Comparison of ENCODE assay signal across 21 mouse cellular contexts in genomic region chrX:17527008-17527407, GRCm38 (mm10). TPM values are rescaled to one million over a fixed set of nuclear protein-coding genes. Genes with fewer than 3 reads are reported as not detected.
DNase-seq lines count a peak whose midpoint lies in the region; ATAC-seq and TF ChIP-seq lines count a peak whose summit lies in the region.
"Had no signal": no experiment of that assay in that cellular context is flagged by ENCODE, and none has a peak within 500 bp of the region (broad histone marks: within the 10 kb centered on the region; RNA-seq: fewer than 3 reads in every experiment).

No protein-coding gene starts in this region.

- no peaks in the 10 kb centered on the region for H3K79me2 ChIP-seq in heart, adult 2 months (replicated peaks; ENCODE audit: control insufficient read depth, insufficient read depth, low read length)

- H3K4me1 ChIP-seq in heart, adult 2 months (ENCODE audit: control insufficient read depth, insufficient read depth, low read length), result peaks cover 4% of the 10 kb centered on the region
- no peaks in the 10 kb centered on the region for H3K4me1 ChIP-seq in kidney, postnatal 0 days (replicated peaks; ENCODE audit: insufficient read depth, low read length)
- H3K4me1 ChIP-seq in kidney, embryonic 16.5 days (ENCODE audit: insufficient read depth, low read length), result no peaks in the 10 kb centered on the region
- H3K4me1 ChIP-seq in brown adipose tissue, adult 24 weeks (ENCODE audit: control insufficient read depth, insufficient read depth, insufficient read length, low read length), result no peaks in the 10 kb centered on the region
- H3K4me1 ChIP-seq: embryonic facial prominence, embryonic 10.5 days; heart, embryonic 15.5 days; hindbrain, embryonic 13.5 days; limb, embryonic 12.5 days; liver, embryonic 12.5 days; lung, embryonic 15.5 days; midbrain, embryonic 15.5 days had no signal

- TF ChIP-seq POLR2A in heart, adult 2 months (IDR thresholded peaks at IDR 0.05; ENCODE audit: insufficient read depth, low read depth, low read length), result no peak

- TF ChIP-seq EP300 in heart, adult 2 months (IDR thresholded peaks at IDR 0.05; ENCODE audit: insufficient read depth, low read depth, low read length), result peak; percentile 87

- no peak overlapping the region for H3K4me2 ChIP-seq in kidney, postnatal 0 days (ENCODE audit: low read length)
- no peak overlapping the region for H3K4me2 ChIP-seq in kidney, embryonic 16.5 days (replicated peaks; ENCODE audit: low read depth, low read length)
- H3K4me2 ChIP-seq: heart, embryonic 15.5 days; hindbrain, embryonic 13.5 days; limb, embryonic 12.5 days; liver, embryonic 12.5 days; lung, embryonic 15.5 days; midbrain, embryonic 15.5 days had no signal

- no peak overlapping the region for H3K4me3 ChIP-seq in heart, adult 2 months
- no peak overlapping the region for H3K4me3 ChIP-seq in kidney, postnatal 0 days (replicated peaks; ENCODE audit: low read depth, low read length)
- no peak overlapping the region for H3K4me3 ChIP-seq in kidney, embryonic 16.5 days (ENCODE audit: low read length)
- H3K4me3 ChIP-seq in brown adipose tissue, adult 24 weeks (ENCODE audit: insufficient read depth, low read depth, low read length), result no peak overlapping the region
- H3K4me3 ChIP-seq: embryonic facial prominence, embryonic 10.5 days; heart, embryonic 15.5 days; hindbrain, embryonic 13.5 days; limb, embryonic 12.5 days; liver, embryonic 12.5 days; lung, embryonic 15.5 days; midbrain, embryonic 15.5 days; myocyte had no signal

- intact Hi-C loops in heart, adult 2 months (cut with DNase I), result loop anchor here (10.0 kb wide), 2 partner anchors 48 to 638 kb away; partner anchors contain the start of genes Fundc1 and Kdm6a

- 50% methylated on average over 2 of the region's 2 CpGs for WGBS in heart, adult 2 months
- 73% methylated on average over 2 of the region's 2 CpGs for WGBS in kidney, postnatal 0 days
- WGBS in kidney, embryonic 16.5 days, result 76% methylated on average over 2 of the region's 2 CpGs

- no peak overlapping the region for H3K9ac ChIP-seq in heart, adult 2 months (ENCODE audit: low read depth, low read length)
- no peak overlapping the region for H3K9ac ChIP-seq in kidney, postnatal 0 days (ENCODE audit: low read depth, low read length)
- H3K9ac ChIP-seq in kidney, embryonic 16.5 days (replicated peaks; ENCODE audit: low read length), result no peak overlapping the region
- H3K9ac ChIP-seq: heart, embryonic 15.5 days; hindbrain, embryonic 13.5 days; limb, embryonic 12.5 days; liver, embryonic 12.5 days; lung, embryonic 15.5 days; midbrain, embryonic 15.5 days had no signal

- H3K36me3 ChIP-seq in heart, adult 2 months (ENCODE audit: control insufficient read depth, insufficient read depth, low read length), result 0 out of 2 replicates have a peak, but pooled peaks cover 2% of the 10 kb centered on the region
- no peaks in the 10 kb centered on the region for H3K36me3 ChIP-seq in kidney, postnatal 0 days (ENCODE audit: insufficient read depth, low read length)
- no peaks in the 10 kb centered on the region for H3K36me3 ChIP-seq in kidney, embryonic 16.5 days (ENCODE audit: insufficient read depth, low read length)
- H3K36me3 ChIP-seq: embryonic facial prominence, embryonic 10.5 days; heart, embryonic 15.5 days; hindbrain, embryonic 13.5 days; limb, embryonic 12.5 days; liver, embryonic 12.5 days; lung, embryonic 15.5 days; midbrain, embryonic 15.5 days had no signal

- ATAC-seq in kidney, postnatal 0 days (replicated peaks; ENCODE audit: low FRiP score, low read depth), result no peak
- ATAC-seq in kidney, embryonic 16.5 days (ENCODE audit: low FRiP score, low TSS enrichment), result no peak
- ATAC-seq in granulocyte monocyte progenitor cell, adult 5-6 weeks (replicated peaks; ENCODE audit: poor library complexity, severe bottlenecking), result no peak
- ATAC-seq: liver, embryonic 12.5 days; midbrain, embryonic 15.5 days had no signal

- H3K9me3 ChIP-seq in kidney, postnatal 0 days (replicated peaks; ENCODE audit: low read length), result no peaks in the 10 kb centered on the region
- H3K9me3 ChIP-seq in kidney, embryonic 16.5 days (ENCODE audit: low read length), result no peaks in the 10 kb centered on the region
- H3K9me3 ChIP-seq: embryonic facial prominence, embryonic 10.5 days; heart, embryonic 15.5 days; hindbrain, embryonic 13.5 days; limb, embryonic 12.5 days; liver, embryonic 12.5 days; lung, embryonic 15.5 days; midbrain, embryonic 15.5 days had no signal

- DNase-seq in heart, adult 2 months, result peak in 1 of 2 experiments; percentile 40
- no peak for DNase-seq in heart, postnatal 4 days
- peak; percentile 7 for DNase-seq in kidney, postnatal 0 days (ENCODE audit: low spot score)
- DNase-seq in kidney, postnatal 36 days, result peak; percentile 8 to 40
- no peak for DNase-seq in right cerebral cortex, postnatal 10 days (ENCODE audit: low spot score in 2 of 2)
- DNase-seq: B cell, adult 2 months; cerebellum, adult 8-10 months; layer of hippocampus, adult 9-11 months; spleen, adult 18-20 months; thymus, postnatal 4 days had no signal

- peak overlapping the region; percentile 63 for H3K27ac ChIP-seq in heart, adult 2 months
- H3K27ac ChIP-seq in kidney, postnatal 0 days, result no peak overlapping the region
- H3K27ac ChIP-seq in kidney, embryonic 16.5 days (ENCODE audit: low read length), result no peak overlapping the region
- peak overlapping the region; percentile 85 for H3K27ac ChIP-seq in brown adipose tissue, adult 24 weeks (replicated peaks; ENCODE audit: low read depth, low read length)
- H3K27ac ChIP-seq: embryonic facial prominence, embryonic 10.5 days; heart, embryonic 15.5 days; hindbrain, embryonic 13.5 days; limb, embryonic 12.5 days; liver, embryonic 12.5 days; lung, embryonic 15.5 days; midbrain, embryonic 15.5 days had no signal

- no peak for TF ChIP-seq CTCF in heart, adult 2 months (IDR thresholded peaks at IDR 0.05)
- no peak for TF ChIP-seq CTCF in kidney, postnatal 0 days (IDR thresholded peaks at IDR 0.05; ENCODE audit: low read depth)

- no peaks in the 10 kb centered on the region for H3K27me3 ChIP-seq in heart, adult 2 months (ENCODE audit: control insufficient read depth, insufficient read depth, low read length)
- H3K27me3 ChIP-seq in kidney, postnatal 0 days (ENCODE audit: insufficient read depth, low read length), result no peaks in the 10 kb centered on the region
- H3K27me3 ChIP-seq in kidney, embryonic 16.5 days (ENCODE audit: insufficient read depth, low read length), result no peaks in the 10 kb centered on the region
- H3K27me3 ChIP-seq: heart, embryonic 15.5 days; hindbrain, embryonic 13.5 days; limb, embryonic 12.5 days; liver, embryonic 12.5 days; lung, embryonic 15.5 days; midbrain, embryonic 15.5 days had no signal

RNA-seq across cellular contexts. Expression of gene Fundc1, which starts 45.1 kb away (rescaled TPM):
- 10 to 100 TPM; 26.2 to 29.4 TPM for total RNA-seq in heart, adult 2 months (2021)
- polyA plus RNA-seq in heart, adult 2 months (2012; rRNA removed), result 12.7 and 22.5 TPM in 2 replicates
- 10 to 100 TPM; 24.8 to 25.0 TPM for total RNA-seq in heart, postnatal 4 days (2021)
- polyA plus RNA-seq in kidney, postnatal 0 days (2015; fragmentation: Nextera tagmentation; extraction: Ambion mirVana), result 68.5 and 69.8 TPM in 2 replicates
- 64.4 and 66.1 TPM in 2 replicates for polyA plus RNA-seq in kidney, embryonic 16.5 days (2015; fragmentation: Nextera tagmentation; extraction: Ambion mirVana)
- 48.0 and 56.2 TPM in 2 replicates for polyA plus RNA-seq in brown adipose tissue, adult 24 weeks (2012; ENCODE audit: insufficient read depth, insufficient read length, missing spikeins)
- total RNA-seq in granulocyte monocyte progenitor cell, adult 5-6 weeks (2014; fragmentation: Nextera tagmentation), result 33.0 and 36.1 TPM in 2 replicates
- total RNA-seq in granulocyte monocyte progenitor cell, adult 5-6 weeks (2017), result 38.0 and 54.8 TPM in 2 replicates

Comparison
In these comparisons a context has a peak if more than half of its experiments do, and no peak if none do; other contexts are left out.
1. DNase-seq: peak in kidney, postnatal 0 days (single experiment) and kidney, postnatal 36 days (2 of 2); none in heart, postnatal 4 days (single experiment) and right cerebral cortex, postnatal 10 days (0 of 2).
2. H3K27ac ChIP-seq: peak in heart, adult 2 months (single experiment) and brown adipose tissue, adult 24 weeks (single experiment); none in kidney, postnatal 0 days (single experiment) and kidney, embryonic 16.5 days (single experiment).